Mouse (Mus musculus) forebrain, embryonic 15.5 days (tissue): ENCODE data around the gene Hist1h2ad. TPM values are rescaled to one million over a fixed set of nuclear protein-coding genes. Genes with fewer than 3 reads are reported as not detected.
"Not testable (repeated sequence)": the region's sequence is repeated elsewhere in the genome, so short reads cannot be mapped to it uniquely, and the experiment has no call there.

Source experiments
- ATAC-seq: fragments of 200-750 bp; cut with Nextera tagmentation; replicated peaks from 2 replicates; pipeline ENCODE4 v1.8.0; 2017; ENCODE audit warnings: mild to moderate bottlenecking, moderate TSS enrichment, moderate library complexity
- H3K27ac ChIP-seq: fragments of 300-500 bp; sonication (generic); replicated peaks from 2 replicates; pipeline ENCODE4 v1.5.1; 2015; ENCODE audit warnings: mild to moderate bottlenecking, inconsistent platforms
- H3K27me3 ChIP-seq: fragments of 300-500 bp; sonication (generic); 2 replicates; pipeline ENCODE4 v1.6.1; 2015; ENCODE audit warnings: inconsistent platforms
- H3K36me3 ChIP-seq: fragments of 300-500 bp; sonication (generic); 2 replicates; pipeline ENCODE4 v1.6.1; 2015; ENCODE audit warnings: mild to moderate bottlenecking, inconsistent platforms
- H3K4me1 ChIP-seq: fragments of 300-500 bp; sonication (generic); 2 replicates; pipeline ENCODE4 v1.6.1; 2015; ENCODE audit warnings: inconsistent platforms
- H3K4me2 ChIP-seq: fragments of 300-500 bp; sonication (generic); replicated peaks from 2 replicates; pipeline ENCODE4 v1.6.1; 2015; ENCODE audit warnings: mild to moderate bottlenecking, inconsistent platforms
- H3K4me3 ChIP-seq: fragments of 300-500 bp; sonication (generic); 2 replicates; pipeline ENCODE4 v1.5.1; 2015; ENCODE audit warnings: mild to moderate bottlenecking, inconsistent platforms
- H3K9ac ChIP-seq: fragments of 300-500 bp; sonication (generic); replicated peaks from 2 replicates; pipeline ENCODE4 v1.6.1; 2015; ENCODE audit warnings: mild to moderate bottlenecking, inconsistent platforms
- H3K9me3 ChIP-seq: fragments of 300-500 bp; sonication (generic); 2 replicates; pipeline ENCODE4 v1.6.1; 2016; ENCODE audit warnings: inconsistent platforms
- WGBS: fragments of 180-500 bp; shearing (Covaris S2); methylation state at CpG from one replicate; pipeline ENCODE4 v1.1.7; 2015; ENCODE audit warnings: mixed read lengths; 5-methylcytosine and 5-hydroxymethylcytosine counted together
- polyA plus RNA-seq: library from polyadenylated mRNA; unstranded; fragments of >200 nt; fragmentation: Nextera tagmentation; extraction: Ambion mirVana; gene quantifications from 2 replicates; pipeline ENCODE4 v1.2.1, GENCODE M21; 2015

The Hist1h2ad gene
- polyA plus RNA-seq, 1 experiment from 2014 or later: 2.0 TPM

DNA sequence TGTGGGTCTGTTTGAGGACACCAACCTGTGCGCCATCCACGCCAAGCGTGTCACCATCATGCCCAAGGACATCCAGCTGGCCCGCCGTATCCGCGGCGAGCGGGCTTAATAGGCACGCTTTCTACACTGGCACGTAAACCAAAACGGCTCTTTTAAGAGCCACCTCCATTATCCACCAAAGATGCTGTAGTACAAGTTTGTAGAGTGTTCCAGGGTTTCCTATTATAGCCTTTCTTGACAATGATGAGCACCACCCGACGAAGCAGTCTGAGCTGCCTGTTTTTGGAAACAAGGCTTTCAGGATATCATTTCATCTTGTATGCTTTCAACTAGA, 29.4 kb upstream of the Hist1h2ad start:
- Histone ChIP-seq H3K9ac (peak overlapping the region; percentile 65; the same call in 1 of the 2 replicates), H3K4me2 (peak overlapping the region; percentile 42), H3K4me3 (peak overlapping the region; percentile 55), H3K27ac (peak overlapping the region; percentile 97)
- WGBS: 0% methylated on average over 13 of the region's 14 CpGs
- not testable (repeated sequence) for ATAC-seq, H3K27me3 ChIP-seq, H3K4me1 ChIP-seq, H3K9me3 ChIP-seq, H3K36me3 ChIP-seq

DNA sequence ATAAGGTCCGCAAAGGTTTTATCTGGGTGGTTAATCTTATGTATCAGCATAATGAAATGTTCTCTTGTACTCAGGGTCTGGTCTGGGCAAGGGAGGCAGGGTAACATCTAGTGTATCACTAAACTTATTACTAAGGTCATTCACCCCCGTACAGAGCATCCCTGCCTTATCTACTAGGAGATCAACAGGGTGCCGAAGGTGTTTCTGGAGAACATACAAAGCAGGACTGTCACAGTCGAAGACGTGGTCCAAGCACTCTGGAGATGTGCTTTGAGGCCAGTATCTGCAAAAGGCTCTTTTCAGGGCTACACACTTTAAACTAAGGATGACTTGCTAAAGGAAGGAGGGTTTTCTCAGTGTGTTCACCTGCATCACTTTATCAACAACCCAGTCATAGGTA, 27.5 kb upstream of the Hist1h2ad start:
- Histone ChIP-seq H3K4me2 (no peak overlapping the region), H3K4me1 (peaks cover 18% of the 10 kb centered on the region), H3K4me3 (no peak overlapping the region), H3K9me3 (no peaks in the 10 kb centered on the region), H3K9ac (no peak overlapping the region), H3K36me3 (no peaks in the 10 kb centered on the region), H3K27ac (no peak overlapping the region), H3K27me3 (no peaks in the 10 kb centered on the region)
- no peak for ATAC-seq
- WGBS: 78% methylated on average over 5 of the region's 5 CpGs

DNA sequence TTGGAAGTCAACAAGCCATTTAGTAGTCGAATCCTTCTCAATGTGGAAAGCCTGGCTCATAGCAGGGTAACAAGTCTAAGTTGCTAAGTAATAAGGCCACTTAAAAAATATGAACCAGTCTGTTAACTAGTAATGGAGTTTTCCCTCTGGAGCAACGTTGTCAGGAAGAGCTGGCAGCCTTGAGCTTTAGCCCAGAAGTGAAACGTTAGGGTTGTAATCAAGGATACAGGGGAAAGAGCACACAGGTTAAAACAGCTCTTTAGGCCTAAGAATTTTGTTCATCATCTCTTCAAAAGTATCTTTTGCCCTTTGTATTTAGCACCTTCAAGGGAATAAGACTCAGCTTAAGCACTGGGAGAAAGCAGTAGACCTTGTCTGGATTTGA, 23.4 kb upstream of the Hist1h2ad start:
- H3K4me1 ChIP-seq: peaks cover 30% of the 10 kb centered on the region
- H3K4me3 ChIP-seq: peak overlapping the region; percentile 51
- no peaks in the 10 kb centered on the region for H3K36me3 ChIP-seq
- peak overlapping the region; percentile 58 for H3K9ac ChIP-seq
- H3K27me3 ChIP-seq: no peaks in the 10 kb centered on the region
- H3K27ac ChIP-seq: peak overlapping the region; percentile 93
- WGBS: 7% methylated on average over 3 of the region's 3 CpGs
- H3K9me3 ChIP-seq: no peaks in the 10 kb centered on the region
- ATAC-seq: no peak
- H3K4me2 ChIP-seq: peak overlapping the region; percentile 63

DNA sequence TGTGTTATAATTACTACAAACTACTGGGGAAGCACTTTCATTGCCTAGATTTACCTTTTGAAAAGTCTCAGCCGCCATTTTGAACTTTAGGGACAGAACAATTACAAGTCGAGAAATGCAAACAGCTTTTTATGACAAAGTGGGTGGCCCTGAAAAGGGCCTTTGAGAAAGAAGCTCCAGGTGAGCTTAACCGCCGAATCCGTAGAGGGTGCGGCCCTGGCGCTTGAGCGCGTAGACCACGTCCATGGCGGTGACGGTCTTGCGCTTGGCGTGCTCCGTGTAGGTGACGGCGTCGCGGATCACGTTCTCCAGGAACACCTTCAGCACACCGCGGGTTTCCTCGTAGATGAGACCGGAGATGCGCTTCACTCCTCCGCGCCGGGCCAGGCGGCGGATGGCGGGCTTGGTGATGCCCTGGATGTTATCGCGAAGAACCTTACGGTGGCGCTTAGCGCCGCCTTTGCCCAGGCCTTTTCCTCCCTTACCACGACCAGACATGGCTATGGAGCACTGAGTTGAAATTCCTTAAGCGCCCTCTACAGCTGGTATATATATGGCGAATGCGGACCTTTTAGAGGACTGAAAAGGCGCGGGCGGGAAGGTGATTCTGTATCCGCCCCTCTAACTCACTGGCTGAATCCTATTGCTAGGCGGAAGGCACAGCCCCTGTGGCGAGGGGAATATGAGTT, 22.9 kb upstream of the Hist1h2ad start, which contains the start of gene Hist1h4f:
TSS of gene Hist1h4f (minus strand) at position 503 of the 689 bp plus-strand sequence.
- H3K4me3 ChIP-seq: peak within 1 kb of the TSS; percentile 51
- WGBS: 0% methylated on average over 47 of the region's 47 CpGs
- H3K4me2 ChIP-seq: peak within 1 kb of the TSS; percentile 63
- H3K9ac ChIP-seq: peak within 1 kb of the TSS; percentile 58
- not testable (repeated sequence) for H3K27me3 ChIP-seq, H3K36me3 ChIP-seq, H3K9me3 ChIP-seq
- peak; percentile 85 for ATAC-seq
- peaks cover 31% of the 10 kb centered on the region for H3K4me1 ChIP-seq
- peak within 1 kb of the TSS; percentile 93 for H3K27ac ChIP-seq

DNA sequence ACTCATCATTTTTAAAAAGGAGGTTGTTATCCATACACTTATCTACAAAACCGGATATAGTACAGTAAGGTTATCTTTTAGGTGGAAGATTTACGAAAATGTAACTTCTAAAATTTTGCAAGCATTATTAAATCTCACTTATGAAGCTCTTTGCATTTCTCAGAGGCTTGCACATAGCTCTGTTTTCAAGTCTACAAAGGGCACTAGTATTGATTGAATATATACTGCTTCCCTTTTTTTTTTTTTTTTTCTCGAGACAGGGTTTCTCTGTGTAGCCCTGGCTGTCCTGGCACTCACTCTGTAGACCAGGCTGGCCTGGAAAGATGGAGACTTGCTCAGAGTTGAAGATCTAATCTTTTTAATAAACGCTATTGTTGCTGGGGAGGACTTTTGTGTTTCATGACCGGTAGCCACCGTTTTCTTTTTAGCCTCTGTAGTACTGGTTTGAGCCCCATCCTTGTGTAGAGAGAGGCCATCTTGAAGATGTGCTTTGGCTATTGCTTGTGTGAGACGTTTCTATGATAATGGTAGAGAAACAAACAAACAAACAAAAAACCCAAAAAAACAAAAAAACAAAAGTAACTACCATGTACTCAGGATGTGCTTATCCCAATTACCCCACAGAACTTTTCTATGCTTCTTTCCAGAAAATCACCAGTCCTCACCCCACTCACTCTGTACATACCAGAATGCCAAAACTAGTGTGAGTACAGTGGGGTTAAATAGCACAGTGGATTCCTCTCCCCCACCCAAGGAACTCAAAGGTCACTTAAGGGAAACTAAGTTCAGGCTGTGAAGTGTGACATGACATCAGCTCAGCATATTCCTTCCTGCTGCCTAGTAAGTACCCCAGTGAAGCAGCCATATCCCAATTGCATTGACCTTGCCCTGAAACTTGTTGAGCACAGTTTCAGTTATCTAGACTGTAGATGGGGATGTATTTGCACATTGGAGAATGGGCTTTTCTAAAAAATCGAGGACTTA, 22.0 kb upstream of the Hist1h2ad start:
- no peak for ATAC-seq
- Histone ChIP-seq H3K9me3 (no peaks in the 10 kb centered on the region), H3K36me3 (no peaks in the 10 kb centered on the region), H3K27ac (peak overlapping the region; percentile 93), H3K4me3 (peak overlapping the region; percentile 51), H3K27me3 (no peaks in the 10 kb centered on the region), H3K4me2 (peak overlapping the region; percentile 63), H3K9ac (peak overlapping the region; percentile 58; the same call in 1 of the 2 replicates), H3K4me1 (peaks cover 37% of the 10 kb centered on the region)
- WGBS: 42% methylated on average over 8 of the region's 8 CpGs

DNA sequence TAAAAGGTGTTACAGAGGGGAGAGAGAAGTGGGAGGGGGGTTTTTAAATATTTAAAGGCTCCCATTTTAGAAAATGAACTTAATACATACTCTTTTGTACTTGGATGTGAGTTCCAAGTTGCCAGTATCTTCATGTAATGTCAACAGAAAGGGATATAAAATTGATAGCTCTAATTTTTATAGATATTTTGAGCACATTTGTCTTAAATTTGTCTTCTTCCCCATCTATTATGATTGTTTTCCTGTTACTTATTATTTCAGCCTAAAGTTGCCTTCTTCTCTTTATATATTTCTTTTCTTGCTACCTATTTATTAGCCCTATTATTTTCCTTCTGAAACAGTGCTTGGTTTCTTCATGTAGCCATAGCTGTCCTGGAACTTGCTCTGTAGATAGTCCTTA, 21.2 kb upstream of the Hist1h2ad start, which contains the start of gene Hist1h1d:
TSS of gene Hist1h1d (plus strand) at position 301 of the 400 bp plus-strand sequence.
- H3K4me3 ChIP-seq: 0 out of 2 replicates have a peak within 1 kb of the TSS, but pooled peaks have one; percentile 57
- no peaks in the 10 kb centered on the region for H3K36me3 ChIP-seq
- peaks cover 37% of the 10 kb centered on the region for H3K4me1 ChIP-seq
- peak within 1 kb of the TSS; percentile 78; the same call in 1 of the 2 replicates for H3K9ac ChIP-seq
- peak within 1 kb of the TSS; percentile 97 for H3K27ac ChIP-seq
- no peaks in the 10 kb centered on the region for H3K9me3 ChIP-seq
- ATAC-seq: no peak
- H3K4me2 ChIP-seq: peak within 1 kb of the TSS; percentile 99
- H3K27me3 ChIP-seq: no peaks in the 10 kb centered on the region

DNA sequence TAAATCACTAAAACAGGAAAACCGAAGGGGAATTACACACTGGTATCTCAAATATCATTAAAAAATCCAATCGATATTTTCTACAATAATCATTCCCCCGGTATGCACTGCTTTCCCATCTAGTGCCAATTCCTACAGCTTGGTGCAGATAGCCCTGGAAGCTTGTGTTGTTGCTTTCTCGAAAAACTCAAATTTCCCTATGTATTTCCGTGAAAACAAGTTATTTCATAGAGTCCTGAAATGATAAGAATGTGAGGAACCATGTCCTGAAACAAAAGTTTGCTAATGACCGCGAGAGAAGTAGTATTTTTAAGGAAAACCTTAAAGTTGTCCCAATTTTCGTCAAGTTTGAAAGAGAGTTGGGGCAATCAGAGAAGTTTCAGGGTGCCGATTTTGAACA, 19.8 kb upstream of the Hist1h2ad start:
- Histone ChIP-seq H3K27ac (peak overlapping the region; percentile 97), H3K9ac (peak overlapping the region; percentile 78), H3K9me3 (no peaks in the 10 kb centered on the region), H3K4me1 (peaks cover 37% of the 10 kb centered on the region), H3K36me3 (no peaks in the 10 kb centered on the region), H3K4me3 (peak overlapping the region; percentile 57), H3K4me2 (peak overlapping the region; percentile 99), H3K27me3 (no peaks in the 10 kb centered on the region)
- ATAC-seq: no peak
- 22% methylated on average over 9 of the region's 9 CpGs for WGBS

DNA sequence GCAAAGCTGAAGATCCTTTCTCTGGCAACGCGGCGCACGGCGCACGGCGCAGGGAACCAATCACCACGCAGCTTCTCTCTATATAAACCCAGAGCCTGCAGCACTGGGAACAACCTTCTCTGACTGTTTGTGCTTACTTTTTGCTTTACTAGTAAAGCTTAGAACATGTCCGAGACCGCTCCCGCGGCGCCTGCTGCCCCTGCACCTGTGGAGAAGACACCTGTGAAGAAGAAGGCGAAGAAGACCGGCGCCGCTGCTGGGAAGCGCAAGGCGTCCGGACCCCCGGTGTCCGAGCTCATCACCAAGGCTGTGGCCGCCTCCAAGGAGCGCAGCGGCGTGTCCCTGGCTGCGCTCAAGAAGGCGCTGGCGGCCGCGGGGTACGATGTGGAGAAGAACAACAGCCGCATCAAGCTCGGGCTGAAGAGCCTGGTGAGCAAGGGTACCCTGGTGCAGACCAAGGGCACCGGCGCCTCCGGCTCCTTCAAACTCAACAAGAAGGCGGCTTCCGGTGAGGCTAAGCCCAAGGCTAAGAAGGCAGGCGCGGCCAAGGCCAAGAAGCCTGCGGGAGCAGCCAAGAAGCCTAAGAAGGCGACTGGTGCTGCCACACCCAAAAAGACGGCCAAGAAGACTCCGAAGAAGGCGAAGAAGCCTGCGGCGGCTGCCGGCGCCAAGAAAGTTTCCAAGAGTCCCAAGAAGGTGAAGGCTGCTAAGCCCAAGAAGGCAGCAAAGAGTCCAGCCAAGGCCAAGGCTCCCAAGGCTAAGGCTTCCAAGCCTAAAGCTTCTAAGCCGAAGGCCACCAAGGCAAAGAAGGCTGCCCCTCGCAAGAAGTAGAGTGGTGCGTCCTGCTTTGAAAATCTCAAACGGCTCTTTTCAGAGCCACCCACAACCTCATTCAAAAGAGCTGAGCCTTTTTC, 19.0 kb upstream of the Hist1h2ad start:
- peak overlapping the region; percentile 99 for H3K4me2 ChIP-seq
- H3K4me1 ChIP-seq: peaks cover 37% of the 10 kb centered on the region
- under 1% methylated on average over 54 of the region's 54 CpGs for WGBS
- peak overlapping the region; percentile 57 for H3K4me3 ChIP-seq
- peak overlapping the region; percentile 97 for H3K27ac ChIP-seq
- H3K36me3 ChIP-seq: no peaks in the 10 kb centered on the region
- no peaks in the 10 kb centered on the region for H3K27me3 ChIP-seq
- H3K9ac ChIP-seq: peak overlapping the region; percentile 78
- ATAC-seq: peak; percentile 87
- H3K9me3 ChIP-seq: no peaks in the 10 kb centered on the region

DNA sequence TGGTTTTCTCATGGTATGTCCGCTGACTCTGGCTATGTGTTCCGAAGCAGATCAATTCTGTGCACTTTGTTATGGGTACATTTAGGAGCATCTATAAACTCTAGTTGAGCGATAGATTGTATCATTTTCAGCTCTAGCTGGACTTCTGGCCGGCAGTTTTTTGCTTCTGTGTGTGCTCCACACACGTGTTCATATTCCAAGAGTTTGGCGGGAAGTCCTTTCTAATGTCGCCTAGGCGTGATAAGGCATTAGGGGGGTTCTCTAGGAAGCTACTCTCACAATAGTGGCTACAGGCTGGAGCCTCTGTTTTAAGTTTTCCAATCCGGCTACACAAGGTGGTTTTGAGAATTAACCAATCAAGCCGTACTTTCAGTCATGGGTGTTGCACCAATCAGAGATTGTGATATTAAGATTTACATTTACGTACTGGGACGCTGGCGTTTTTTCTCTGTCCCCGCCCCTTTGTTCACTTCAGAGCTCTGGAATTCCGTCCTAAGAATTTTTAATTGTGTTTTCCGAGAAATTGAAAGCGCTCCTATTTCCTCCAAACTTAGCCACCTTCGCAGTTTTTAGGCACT, 18.3 kb upstream of the Hist1h2ad start:
- Histone ChIP-seq H3K4me1 (peaks cover 35% of the 10 kb centered on the region), H3K9me3 (no peaks in the 10 kb centered on the region), H3K9ac (peak overlapping the region; percentile 78), H3K27ac (peak overlapping the region; percentile 97), H3K27me3 (no peaks in the 10 kb centered on the region), H3K4me3 (peak overlapping the region; percentile 57), H3K4me2 (peak overlapping the region; percentile 99), H3K36me3 (no peaks in the 10 kb centered on the region)
- ATAC-seq: peak; percentile 84
- under 1% methylated on average over 18 of the region's 18 CpGs for WGBS

DNA sequence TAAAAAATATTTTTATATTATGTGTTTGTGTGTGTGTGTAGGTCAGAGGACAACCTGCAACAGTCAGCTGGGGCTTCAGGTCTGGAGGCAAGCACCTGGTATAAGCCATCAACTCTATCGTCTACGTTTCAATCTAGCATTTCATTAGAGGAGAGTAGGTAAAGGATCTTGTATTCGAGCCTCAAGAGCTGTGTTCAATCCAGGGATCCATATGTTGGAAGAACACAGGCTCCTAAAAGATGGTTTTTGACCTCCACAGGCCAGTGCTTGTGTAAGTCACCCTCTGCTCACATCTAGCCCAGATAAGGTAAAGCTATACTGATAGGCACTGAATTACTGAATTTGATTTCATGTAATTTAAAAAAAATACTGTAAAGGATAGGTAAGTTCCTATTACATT, 17.3 kb upstream of the Hist1h2ad start:
- Histone ChIP-seq H3K36me3 (no peaks in the 10 kb centered on the region), H3K27ac (peak overlapping the region; percentile 97; the same call in 1 of the 2 replicates), H3K4me2 (no peak overlapping the region), H3K4me3 (no peak overlapping the region), H3K4me1 (peaks cover 28% of the 10 kb centered on the region), H3K27me3 (no peaks in the 10 kb centered on the region), H3K9ac (no peak overlapping the region), H3K9me3 (no peaks in the 10 kb centered on the region)
- WGBS: 68% methylated on average over 3 of the region's 3 CpGs
- no peak for ATAC-seq

DNA sequence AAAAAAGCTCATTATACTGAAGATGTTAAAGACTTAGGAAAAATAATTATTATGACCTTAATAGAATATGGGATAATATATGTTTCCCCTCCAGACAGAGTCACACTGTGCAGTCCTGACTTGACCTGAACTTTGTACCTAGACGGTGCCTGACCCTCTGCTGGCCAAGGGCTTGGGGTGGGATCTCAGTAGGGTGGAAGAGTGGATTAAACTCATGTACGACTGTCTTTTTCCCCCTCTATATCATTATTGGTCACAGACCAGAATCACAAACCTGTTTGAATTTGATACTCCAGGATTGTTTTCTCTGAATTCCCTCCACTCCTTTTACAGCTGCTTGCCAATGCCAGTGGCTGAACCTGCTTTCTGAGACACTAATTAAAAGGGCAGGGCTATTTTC, 13.5 kb upstream of the Hist1h2ad start:
- Histone ChIP-seq H3K4me1 (peaks cover 17% of the 10 kb centered on the region), H3K4me2 (peak overlapping the region; percentile 15; the same call in 1 of the 2 replicates)
- not testable (repeated sequence) for ATAC-seq, H3K4me3 ChIP-seq, H3K27ac ChIP-seq, H3K9ac ChIP-seq, H3K27me3 ChIP-seq, H3K36me3 ChIP-seq, H3K9me3 ChIP-seq
- WGBS: 10% methylated on average over 2 of the region's 2 CpGs
